Mouse (Mus musculus) olfactory bulb, adult 2 months (tissue): Measurements from ENCODE around the gene Vmn2r71.

Experiments
- CTCF ChIP-seq: fragments of 200-500 bp; IDR thresholded peaks from 2 replicates; pipeline ENCODE4 v1.5.1; 2012; ENCODE audit warnings: low read depth, mild to moderate bottlenecking, low read length, moderate library complexity; ENCODE audit not compliant: insufficient read depth
- POLR2A ChIP-seq: fragments of 200-500 bp; IDR thresholded peaks from 2 replicates; pipeline ENCODE4 v1.6.1; 2012; ENCODE audit warnings: mild to moderate bottlenecking, low read depth, low read length, moderate library complexity; ENCODE audit not compliant: insufficient read depth

GRCm38 (mm10) chr7:85569092-85569491 is 6.2 kb downstream of the Vmn2r71 start, which contains the start of gene Vmn2r70:
- TF ChIP-seq CTCF (no peak), POLR2A (no peak)
